Mouse (Mus musculus): ENCODE data around the gene Zfp688.
"Not testable (repeated sequence)": the region's sequence is repeated elsewhere in the genome, so short reads cannot be mapped to it uniquely, and the experiment has no call there.

Gene Zfp688

DNA sequence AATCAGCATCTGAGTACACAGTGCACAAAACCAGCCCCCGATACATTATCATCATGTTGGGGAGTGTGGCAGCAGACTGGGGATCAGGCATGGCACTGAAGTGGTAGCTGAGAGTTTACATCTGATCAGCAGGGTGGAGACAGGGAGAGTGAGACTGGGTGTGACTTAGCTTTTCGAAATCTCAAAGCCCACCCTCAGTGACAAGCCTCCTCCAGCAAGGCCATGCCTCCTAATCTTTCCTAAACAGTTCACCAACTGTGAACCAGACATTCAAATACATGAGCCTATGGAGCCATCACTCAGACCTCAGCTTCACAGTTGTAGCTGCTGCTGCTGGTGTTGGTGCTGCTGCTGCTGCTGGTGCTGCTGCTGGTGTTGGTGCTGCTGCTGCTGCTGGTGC is 10.4 kb downstream of the Zfp688 start:
- DNase-seq (ENCODE audit: low spot score in 2 of 2) = no peak

DNA sequence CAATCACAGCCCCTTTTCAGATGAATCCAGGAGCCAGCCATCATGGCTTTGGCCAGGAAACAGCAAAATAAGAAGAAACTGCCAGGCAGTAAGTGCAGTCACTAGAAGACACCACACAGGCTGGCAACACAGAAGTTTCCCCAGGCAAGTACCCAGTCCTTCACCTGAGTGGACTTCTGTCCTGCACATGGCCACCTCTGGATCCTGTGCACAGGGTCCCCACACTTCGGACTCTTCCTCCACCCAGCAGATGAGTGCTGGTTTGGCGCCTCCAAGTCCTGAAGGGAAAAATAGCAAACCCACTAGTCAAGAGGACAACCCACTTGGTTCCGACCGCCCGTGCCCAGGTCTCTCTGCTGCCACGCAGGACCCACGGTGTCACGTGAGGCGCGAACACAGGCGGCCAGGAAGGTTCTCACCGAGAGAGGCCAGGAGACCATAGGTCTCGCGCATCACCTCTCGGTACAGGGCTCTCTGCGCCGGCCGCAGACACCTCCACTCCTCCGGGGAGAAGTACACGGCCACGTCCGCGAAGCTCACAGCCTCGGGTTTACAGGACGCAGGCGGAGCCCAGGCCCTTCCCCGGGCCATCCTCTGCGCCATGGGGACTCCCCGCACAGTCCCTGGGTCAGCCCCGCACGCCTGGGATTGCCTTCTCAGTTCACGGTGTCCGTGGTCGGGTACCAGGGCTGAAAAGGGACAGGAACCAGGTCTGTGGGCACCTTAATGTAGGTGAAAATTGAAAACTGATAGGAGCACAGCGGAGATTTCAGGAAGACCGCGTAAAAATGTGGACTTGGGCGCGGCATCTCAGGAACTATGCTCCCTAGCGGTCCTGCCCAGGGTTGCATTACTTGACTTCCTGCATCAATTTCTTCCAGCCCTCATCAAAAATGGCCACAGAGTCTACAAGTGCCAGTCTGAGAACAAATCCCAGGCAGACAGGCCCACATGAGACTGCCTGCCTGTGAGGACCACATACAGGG is 15.6 kb downstream of the Zfp688 start, which contains the start of gene Zfp764:
Gene Zfp764, minus strand, starts transcription at position 821 of the 986 bp plus-strand sequence.
- peak; percentile 89 to 92 for DNase-seq (ENCODE audit: low spot score in 2 of 2)

DNA sequence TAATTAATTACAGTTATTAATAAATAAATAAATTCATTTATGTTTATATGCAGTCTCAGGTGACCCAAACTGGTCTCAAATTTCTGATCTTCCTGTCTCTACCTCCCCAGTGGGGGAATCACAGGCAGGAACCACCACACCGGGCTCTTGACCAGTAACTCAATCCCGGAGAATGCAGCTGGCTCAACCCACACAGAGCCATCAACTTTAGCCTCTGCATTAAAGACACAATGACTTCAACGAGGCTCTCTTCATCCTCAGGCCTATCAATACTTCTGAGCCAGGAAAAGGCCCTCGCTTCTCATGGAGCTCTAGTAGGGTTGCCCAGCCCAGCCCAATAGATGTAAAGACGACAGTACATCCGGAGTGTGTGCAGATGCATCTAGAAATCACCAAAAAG is 17.8 kb downstream of the Zfp688 start:
- not testable (repeated sequence) for DNase-seq (ENCODE audit: low spot score in 2 of 2)

DNA sequence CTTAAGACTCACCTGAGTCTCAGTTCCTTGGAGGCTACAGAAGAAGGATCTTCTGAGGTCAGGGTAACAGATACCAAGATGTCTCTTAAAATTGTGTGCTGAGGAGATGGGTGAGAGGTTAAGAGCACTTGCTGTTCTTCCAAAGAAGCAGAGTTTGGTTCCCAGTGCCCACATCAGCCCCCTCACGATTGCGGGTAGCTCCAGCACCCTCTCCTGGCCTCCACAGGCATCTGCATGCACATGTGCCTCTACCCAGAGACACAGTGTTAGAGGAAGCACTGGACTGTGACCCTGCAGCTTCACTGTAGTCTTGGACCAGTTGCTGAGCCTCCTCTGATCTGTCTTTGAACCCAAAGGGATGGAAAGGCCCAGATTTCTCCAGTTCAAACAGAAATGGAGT is 18.9 kb downstream of the Zfp688 start:
- no peak for DNase-seq (ENCODE audit: low spot score in 2 of 2)

DNA sequence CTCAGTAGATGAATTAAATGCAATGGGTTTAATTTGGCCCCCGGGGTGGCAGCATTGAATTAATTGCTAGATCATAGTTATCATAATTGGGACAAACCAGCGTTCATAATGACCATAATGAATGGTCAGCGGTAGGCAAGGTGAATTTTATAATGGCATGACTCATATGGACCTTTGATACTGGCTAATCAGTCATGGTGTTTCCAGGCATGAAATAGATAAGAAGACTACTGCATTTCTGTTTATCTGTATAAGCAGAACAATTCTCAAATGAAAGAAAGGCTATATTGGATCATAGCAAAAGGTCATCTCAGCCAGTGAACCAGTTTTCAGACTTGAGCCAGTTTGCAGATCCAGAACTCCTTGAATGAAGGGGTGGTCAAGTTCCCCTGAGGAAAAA is 21.5 kb downstream of the Zfp688 start:
- no peak for DNase-seq (ENCODE audit: low spot score in 2 of 2)

DNA sequence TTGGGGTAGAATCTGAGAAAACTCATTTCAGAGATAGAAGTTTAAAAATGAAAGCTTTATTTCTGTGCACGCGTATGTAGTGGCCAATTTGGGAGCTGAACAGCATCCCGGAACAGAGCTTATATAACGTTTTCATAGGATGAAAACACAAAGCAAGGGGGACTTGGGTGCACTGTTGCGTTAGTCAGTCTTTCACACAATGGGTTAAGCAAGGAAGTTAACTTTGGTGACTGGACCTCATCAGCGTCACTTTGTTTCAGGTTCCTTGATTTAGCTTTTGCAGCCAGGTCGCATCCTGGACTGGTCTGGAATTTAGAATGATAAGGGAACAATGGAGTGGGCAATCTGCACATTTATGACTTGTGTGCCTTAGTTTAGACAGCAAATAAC is 27.9 kb downstream of the Zfp688 start:
- DNase-seq (ENCODE audit: low spot score in 2 of 2) = no peak

DNA sequence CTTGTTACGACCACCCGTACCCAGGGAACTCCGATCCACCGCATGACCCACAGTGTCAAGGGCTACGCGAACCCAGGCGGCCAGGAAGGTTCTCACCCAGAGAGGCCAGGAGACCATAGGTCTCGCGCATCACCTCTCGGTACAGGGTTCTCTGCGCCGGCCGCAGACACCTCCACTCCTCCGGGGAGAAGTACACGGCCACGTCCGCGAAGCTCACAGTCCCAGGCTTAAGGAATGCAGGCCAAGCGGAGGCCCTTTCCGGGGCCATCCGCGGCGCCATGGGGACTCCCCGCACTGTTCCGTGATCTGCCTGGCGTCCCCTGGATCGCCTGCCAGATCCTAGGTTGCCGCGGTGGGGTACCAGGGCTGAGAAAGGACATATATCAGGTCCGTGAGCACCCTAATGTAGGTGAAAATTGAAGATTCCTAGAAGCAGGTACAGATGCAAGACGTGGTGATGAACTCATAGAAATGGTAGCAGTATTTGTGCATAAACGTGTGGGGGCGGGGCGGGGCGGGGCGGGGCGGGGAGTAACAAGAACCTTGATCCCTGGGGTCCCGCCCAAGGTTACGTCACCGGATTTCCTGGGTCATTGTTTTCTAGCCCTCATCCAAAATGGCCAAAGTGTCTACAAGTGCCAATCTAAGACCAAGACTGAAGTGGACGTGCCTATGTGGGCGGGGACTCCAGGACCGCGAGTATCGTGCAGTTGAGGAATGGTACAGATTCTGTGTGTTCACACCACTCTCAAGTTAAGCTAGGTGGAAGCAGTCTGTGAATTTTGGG is 28.5 kb downstream of the Zfp688 start, which contains the start of gene E430018J23Rik:
Gene E430018J23Rik, minus strand, starts transcription at position 473 of the 787 bp plus-strand sequence.
- peak; percentile 97 to 99 for DNase-seq (ENCODE audit: low spot score in 2 of 2)

DNA sequence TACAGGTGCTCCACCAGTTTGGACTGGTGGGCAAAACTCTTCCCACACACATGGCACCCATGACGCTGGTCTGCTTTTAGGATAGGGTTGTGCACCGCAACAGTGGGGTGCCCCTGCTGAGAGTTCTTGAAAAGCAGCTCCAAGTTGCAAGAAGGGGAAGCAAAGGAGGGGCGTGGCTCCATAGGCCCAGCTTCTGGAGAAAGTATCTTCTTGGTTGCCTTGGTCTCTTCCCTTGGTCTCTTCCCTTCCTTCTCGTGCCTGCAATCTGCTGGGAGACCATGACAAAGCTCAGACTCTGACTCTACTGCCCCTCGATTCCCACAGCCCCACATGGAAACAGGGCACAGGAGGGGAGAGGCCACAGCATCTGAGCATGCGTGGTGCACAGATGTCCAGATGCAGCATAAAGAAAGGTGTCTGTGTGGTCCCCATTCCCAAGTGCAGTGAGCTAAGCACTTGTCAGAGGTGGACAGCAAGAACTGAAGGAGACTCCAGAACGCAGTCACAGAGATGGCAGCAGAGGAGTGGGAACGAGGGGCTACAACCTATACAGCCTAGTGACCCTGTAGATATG is 29.5 kb downstream of the Zfp688 start:
- no peak for DNase-seq (ENCODE audit: low spot score in 2 of 2)

DNA sequence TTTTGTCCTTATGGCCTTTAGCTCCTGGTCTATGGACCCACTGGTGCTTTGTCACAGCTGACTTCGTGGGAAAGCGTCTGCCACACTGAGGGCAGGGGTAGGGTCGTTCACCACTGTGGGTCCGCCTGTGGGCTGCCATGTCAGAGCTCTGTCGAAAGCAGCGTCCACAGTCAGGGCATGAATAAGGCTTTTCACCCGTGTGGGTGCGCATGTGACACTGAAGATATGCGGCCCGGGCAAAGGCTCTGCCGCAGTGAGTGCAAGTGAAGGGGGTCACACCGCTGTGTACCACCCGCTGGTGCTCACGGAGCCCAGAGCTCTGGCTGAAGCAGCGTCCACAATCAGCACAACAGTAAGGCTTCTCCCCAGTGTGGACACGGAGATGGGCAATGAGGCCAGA is 30.3 kb downstream of the Zfp688 start:
- no peak for DNase-seq (ENCODE audit: low spot score in 2 of 2)

DNA sequence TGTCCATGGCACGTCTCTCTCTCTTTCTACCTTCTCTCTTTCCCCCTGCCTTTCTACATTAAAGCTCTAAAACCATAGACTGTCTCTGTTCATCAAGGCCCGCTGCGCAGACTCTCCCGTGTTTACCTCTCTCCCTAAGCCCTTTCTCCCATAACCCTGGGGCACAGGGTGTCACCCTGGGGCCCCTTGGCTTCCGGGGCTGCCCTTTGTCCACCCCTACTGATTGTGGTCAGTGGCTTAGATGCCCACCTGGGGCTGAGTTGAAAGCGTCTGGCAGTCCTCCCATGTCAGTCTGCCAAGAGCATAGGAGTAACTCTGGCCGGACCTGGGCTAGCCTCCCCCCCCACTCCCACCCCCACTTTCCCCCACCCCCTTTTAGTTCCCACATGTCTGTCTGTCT is 31.6 kb downstream of the Zfp688 start:
- DNase-seq (ENCODE audit: low spot score in 2 of 2) = no peak

DNA sequence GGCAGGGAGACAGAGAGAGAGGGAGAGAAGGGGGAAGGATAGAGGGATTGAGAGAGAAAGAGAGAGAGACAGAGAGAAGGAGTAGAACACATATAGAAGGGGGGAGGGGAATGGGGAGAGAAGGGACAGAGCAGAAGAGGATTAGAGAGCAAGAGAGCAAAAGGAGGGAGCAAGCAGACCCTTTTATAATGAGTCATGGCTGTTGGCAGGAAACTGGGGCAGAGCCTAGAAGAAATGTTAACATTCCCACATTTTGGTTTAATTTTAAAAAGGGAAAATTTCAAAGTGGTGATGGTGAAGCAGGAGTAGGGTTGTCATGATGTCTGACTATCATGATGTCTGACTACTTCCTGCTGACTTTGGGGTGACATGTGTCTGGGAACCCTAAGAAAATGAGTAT is 33.7 kb downstream of the Zfp688 start:
- not testable (repeated sequence) for DNase-seq (ENCODE audit: low spot score in 2 of 2)

DNA sequence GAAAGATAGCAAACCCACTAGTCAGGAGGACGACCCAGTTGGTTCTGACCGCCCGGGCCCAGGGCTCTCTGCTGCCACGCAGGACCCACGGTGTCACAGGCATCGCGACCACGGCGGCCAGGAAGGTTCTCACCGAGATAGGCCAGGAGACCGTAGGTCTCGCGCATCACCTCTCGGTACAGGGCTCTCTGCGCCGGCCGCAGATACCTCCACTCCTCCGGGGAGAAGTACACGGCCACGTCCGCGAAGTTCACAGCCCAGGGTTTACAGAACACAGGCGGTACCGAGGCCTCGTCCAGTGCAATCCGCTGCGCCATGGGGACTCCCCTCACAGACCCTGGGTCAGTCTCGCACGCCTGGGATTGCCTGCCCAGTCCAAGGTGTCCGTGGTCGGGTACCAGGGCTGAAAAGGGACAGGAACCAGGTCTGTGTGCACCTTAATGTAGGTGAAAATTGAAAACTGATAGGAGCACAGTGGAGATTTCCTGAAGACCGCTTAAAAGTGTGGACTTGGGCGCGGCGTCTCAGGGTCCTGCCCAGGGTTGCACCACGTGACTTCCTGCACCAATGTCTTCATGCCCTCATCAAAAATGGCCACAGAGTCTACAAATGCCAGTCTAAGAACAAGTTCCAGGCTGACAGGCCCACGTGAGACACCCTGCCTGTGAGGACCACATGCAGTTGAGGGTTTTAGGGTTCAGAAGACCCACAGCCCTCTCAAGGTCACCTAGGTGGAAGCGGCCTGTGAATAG is 35.1 kb downstream of the Zfp688 start, which contains the start of gene 9130019O22Rik:
Gene 9130019O22Rik, minus strand, starts transcription at position 526 of the 752 bp plus-strand sequence.
- DNase-seq (ENCODE audit: low spot score in 2 of 2) = peak; percentile 94 to 95

DNA sequence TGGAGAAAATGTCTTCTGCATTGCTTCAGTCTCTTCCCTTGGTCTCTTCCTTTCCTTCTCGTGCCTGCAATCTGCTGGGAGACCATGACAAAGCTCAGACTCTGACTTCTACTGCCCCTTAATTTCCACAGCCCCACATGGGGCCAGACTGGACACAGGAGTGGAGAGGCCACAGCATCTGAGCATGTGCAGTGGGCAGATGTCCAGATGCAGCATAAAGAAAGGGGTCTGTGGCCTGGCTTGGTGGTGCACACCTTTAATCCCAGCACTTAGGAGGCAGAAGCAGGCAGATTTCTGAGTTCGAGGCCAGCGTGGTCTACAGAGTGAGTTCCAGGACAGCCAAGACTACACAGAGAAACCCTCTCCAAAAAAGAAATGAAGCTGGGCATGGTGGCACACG is 36.3 kb downstream of the Zfp688 start:
- DNase-seq (ENCODE audit: low spot score in 2 of 2) = not testable (repeated sequence)

DNA sequence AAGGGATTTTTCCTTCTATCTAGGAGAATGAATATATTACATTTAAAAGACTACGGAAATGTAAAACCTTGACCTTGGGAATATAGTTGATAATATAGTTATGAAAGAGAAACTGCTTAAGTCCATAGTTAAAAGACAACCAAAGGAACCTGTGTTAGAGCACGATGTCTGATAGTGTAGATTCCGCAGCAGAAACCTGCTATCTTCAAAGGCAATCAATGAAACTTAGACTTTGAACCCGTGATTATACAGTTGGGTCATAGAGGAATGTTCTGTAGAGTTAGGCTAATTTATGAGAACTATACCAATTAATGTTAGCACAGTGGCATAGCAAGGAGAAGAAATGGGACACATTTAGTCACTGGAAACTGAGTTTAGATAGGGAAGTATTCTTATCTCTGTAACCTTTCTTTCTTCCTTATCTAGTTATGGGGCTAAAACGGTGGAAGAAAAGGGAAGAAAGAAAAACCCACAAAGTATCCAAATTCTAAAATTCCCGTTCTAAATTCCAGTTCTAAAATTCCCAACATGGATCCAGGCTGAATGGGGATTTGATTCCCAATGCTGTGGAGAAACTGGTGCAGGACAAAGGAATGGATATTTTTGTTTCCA is 43.5 kb downstream of the Zfp688 start:
- DNase-seq (ENCODE audit: low spot score in 2 of 2) = no peak

DNA sequence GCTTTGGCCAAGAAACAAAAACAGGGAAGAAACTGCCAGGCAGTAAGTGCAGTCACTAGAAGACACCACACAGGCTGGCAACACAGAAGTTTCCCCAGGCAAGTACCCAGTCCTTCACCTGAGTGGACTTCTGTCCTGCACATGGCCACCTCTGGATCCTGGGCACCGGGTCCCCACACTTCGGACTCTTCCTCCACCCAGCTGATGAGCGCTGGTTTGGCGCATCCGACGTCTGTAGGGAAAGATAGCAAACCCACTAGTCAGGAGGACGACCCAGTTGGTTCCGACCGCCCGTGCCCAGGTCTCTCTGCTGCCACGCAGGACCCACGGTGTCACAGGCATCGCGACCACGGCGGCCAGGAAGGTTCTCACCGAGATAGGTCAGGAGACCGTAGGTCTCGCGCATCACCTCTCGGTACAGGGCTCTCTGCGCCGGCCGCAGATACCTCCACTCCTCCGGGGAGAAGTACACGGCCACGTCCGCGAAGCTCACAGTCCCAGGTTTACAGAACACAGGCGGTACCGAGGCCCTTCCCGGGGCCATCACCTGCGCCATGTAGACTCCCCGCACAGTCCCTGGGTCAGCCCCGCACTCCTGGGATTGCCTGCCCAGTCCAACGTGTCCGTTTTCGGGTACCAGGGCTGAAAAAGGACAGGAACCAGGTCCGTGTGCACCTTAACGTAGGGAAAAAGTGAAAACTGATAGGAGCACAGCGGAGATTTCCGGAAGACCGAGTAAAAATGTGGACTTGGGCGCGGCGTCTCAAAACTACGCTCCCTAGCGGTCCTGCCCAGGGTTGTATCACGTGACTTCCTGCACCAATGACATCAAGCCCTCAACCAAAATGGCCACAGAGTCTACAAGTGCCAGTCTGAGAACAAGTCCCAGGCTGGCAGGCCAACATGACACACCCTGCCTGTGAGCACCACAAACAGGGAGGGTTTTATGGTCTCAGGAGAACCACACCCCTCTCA is 46.3 kb downstream of the Zfp688 start, which contains the start of gene Zfp747:
Gene Zfp747, minus strand, starts transcription at position 780 of the 975 bp plus-strand sequence.
- peak; percentile 95 to 96 for DNase-seq (ENCODE audit: low spot score in 2 of 2)

DNA sequence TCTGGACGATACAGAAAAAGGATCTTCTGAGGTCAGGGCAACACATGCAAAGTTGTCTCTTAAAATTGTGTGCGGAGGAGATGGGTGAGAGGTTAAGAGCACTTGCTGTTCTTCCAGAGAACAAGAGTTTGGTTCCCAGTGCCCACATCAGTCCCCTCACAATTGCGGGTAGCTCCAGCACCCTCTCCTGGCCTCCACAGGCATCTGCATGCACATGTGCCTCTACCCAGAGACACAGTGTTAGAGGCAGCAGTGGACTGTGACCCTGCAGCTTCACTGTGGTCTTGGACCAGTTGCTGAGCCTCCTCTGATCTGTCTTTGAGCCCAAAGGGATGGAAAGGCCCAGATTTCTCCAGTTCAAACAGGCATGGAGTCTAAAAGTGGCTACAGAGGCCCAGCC is 50.0 kb downstream of the Zfp688 start:
- not testable (repeated sequence) for DNase-seq (ENCODE audit: low spot score in 2 of 2)

DNA sequence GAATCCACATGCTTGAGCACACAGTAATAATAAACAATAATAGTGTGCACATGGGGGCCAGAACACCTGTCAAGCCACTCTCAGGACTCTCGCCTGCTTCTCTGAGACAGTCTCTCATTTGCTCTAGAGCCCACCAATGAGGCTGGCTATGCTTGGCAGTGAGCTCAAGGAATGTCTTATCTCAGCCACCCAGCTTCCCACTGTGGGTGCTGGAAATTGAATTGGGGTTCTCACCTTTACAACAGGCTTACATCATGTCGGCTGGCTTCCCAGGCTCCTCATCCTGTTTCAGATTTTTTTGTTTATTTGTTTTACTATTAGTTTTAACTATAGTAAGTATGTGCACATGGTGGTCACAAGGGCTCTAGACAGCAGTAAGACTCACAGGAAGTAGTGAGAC is 50.7 kb downstream of the Zfp688 start:
- DNase-seq (ENCODE audit: low spot score in 2 of 2) = no peak
